Mouse (Mus musculus) thymus, adult 2 months (tissue): ENCODE results near the gene Ccdc36. TPM values are rescaled to one million over a fixed set of nuclear protein-coding genes. Genes with fewer than 3 reads are reported as not detected.

ENCODE experiments used
- DNase-seq: peaks from one replicate; pipeline ENCODE4 v3.0.0; 2021
- H3K27ac ChIP-seq: fragments of 200-500 bp; 2 replicates; pipeline ENCODE4 v1.5.1; 2012; ENCODE audit warnings: low read length, control low read depth; ENCODE audit not compliant: control insufficient read depth, insufficient read depth
- H3K27me3 ChIP-seq: fragments of 200-500 bp; 2 replicates; pipeline ENCODE4 v1.6.1; 2012; ENCODE audit warnings: mild to moderate bottlenecking, low read length, moderate library complexity, mixed read lengths; ENCODE audit not compliant: control insufficient read depth, insufficient read depth
- H3K36me3 ChIP-seq: fragments of 200-500 bp; 2 replicates; pipeline ENCODE4 v1.6.1; 2012; ENCODE audit warnings: mild to moderate bottlenecking, low read length, moderate library complexity; ENCODE audit not compliant: control insufficient read depth, insufficient read depth
- H3K4me1 ChIP-seq: fragments of 200-500 bp; replicated peaks from 2 replicates; pipeline ENCODE4 v1.6.1; 2012; ENCODE audit warnings: low read length; ENCODE audit not compliant: control insufficient read depth, insufficient read depth
- H3K4me3 ChIP-seq: fragments of 200-500 bp; 2 replicates; pipeline ENCODE4 v1.5.1; 2012; ENCODE audit warnings: mild to moderate bottlenecking, low read length, control low read depth, moderate library complexity; ENCODE audit not compliant: control insufficient read depth, insufficient read depth
- CTCF ChIP-seq: fragments of 200-500 bp; IDR thresholded peaks from 2 replicates; pipeline ENCODE4 v1.5.1; 2012; ENCODE audit warnings: mild to moderate bottlenecking, control low read depth, low read length, moderate library complexity, borderline replicate concordance; ENCODE audit not compliant: control insufficient read depth, poor library complexity, insufficient read depth; ENCODE audit errors: extremely low read depth
- POLR2A ChIP-seq: fragments of 200-500 bp; IDR thresholded peaks from 2 replicates; pipeline ENCODE4 v1.6.1; 2012; ENCODE audit warnings: mild to moderate bottlenecking, low read length, control low read depth, moderate library complexity; ENCODE audit not compliant: control insufficient read depth, poor library complexity, insufficient read depth; ENCODE audit errors: extremely low read depth
- WGBS: fragments of 180-500 bp; shearing (Covaris S2); methylation state at CpG from one replicate; pipeline ENCODE4 v1.1.7; 2018; 5-methylcytosine and 5-hydroxymethylcytosine counted together
- polyA plus RNA-seq: library from polyadenylated mRNA; depleted of rRNA; stranded (reverse); fragments of >200 nt; gene quantifications from 2 replicates; pipeline ENCODE4 v1.2.3, GENCODE M21; 2012; rRNA removed

Gene Ccdc36
- polyA plus RNA-seq, 1 experiment: 0.12 TPM

GRCm38 (mm10) chr9:108386816-108387215, 41.5 kb downstream of the Ccdc36 start:
- TF ChIP-seq POLR2A (no peak), CTCF (no peak)
- Histone ChIP-seq H3K27ac (no peak overlapping the region), H3K27me3 (no peaks in the 10 kb centered on the region), H3K36me3 (peaks cover 88% of the 10 kb centered on the region), H3K4me1 (no peaks in the 10 kb centered on the region), H3K4me3 (no peak overlapping the region)
- 92% methylated on average over 4 of the region's 4 CpGs for WGBS
- no peak for DNase-seq

- TF ChIP-seq CTCF (no peak), POLR2A (no peak)
- Histone ChIP-seq H3K4me1 (no peaks in the 10 kb centered on the region), H3K27me3 (no peaks in the 10 kb centered on the region), H3K4me3 (no peak overlapping the region), H3K36me3 (peaks cover 92% of the 10 kb centered on the region), H3K27ac (no peak overlapping the region)
- no peak for DNase-seq
- WGBS: 96% methylated on average over 7 of the region's 7 CpGs
These were observed 43.3 kb downstream of the Ccdc36 start for GRCm38 (mm10) chr9:108385006-108385405.

- no peak overlapping the region for H3K4me3 ChIP-seq
- H3K27ac ChIP-seq: no peak overlapping the region
- no peak for DNase-seq
- WGBS: 96% methylated on average over 9 of the region's 9 CpGs
- H3K36me3 ChIP-seq: peaks cover 80% of the 10 kb centered on the region
- H3K4me1 ChIP-seq: no peaks in the 10 kb centered on the region
- H3K27me3 ChIP-seq: no peaks in the 10 kb centered on the region
- TF ChIP-seq CTCF (no peak), POLR2A (no peak)
These were observed 46.9 kb downstream of the Ccdc36 start for GRCm38 (mm10) chr9:108381382-108381781.

GRCm38 (mm10) chr9:108379294-108379693, 49.0 kb downstream of the Ccdc36 start:
- WGBS: 97% methylated on average over 4 of the region's 4 CpGs
- H3K27ac ChIP-seq: no peak overlapping the region
- H3K36me3 ChIP-seq: peaks cover 73% of the 10 kb centered on the region

GRCm38 (mm10) chr9:108378736-108379135, 49.5 kb downstream of the Ccdc36 start:
- WGBS: 97% methylated on average over 5 of the region's 5 CpGs
- peaks cover 73% of the 10 kb centered on the region for H3K36me3 ChIP-seq
- TF ChIP-seq POLR2A (no peak), CTCF (no peak)
- H3K4me3 ChIP-seq: no peak overlapping the region
- H3K27me3 ChIP-seq: no peaks in the 10 kb centered on the region
- no peaks in the 10 kb centered on the region for H3K4me1 ChIP-seq
- no peak overlapping the region for H3K27ac ChIP-seq
- DNase-seq: no peak

More at GRCm38 (mm10) chr9:108379294-108379693, 49.0 kb downstream of the Ccdc36 start:
- no peaks in the 10 kb centered on the region for H3K4me1 ChIP-seq
- no peak for TF ChIP-seq POLR2A
- TF ChIP-seq CTCF: no peak
- no peaks in the 10 kb centered on the region for H3K27me3 ChIP-seq
- H3K4me3 ChIP-seq: no peak overlapping the region
- no peak for DNase-seq

GRCm38 (mm10) chr9:108378234-108378633, 50.0 kb downstream of the Ccdc36 start:
- WGBS: 95% methylated on average over 9 of the region's 9 CpGs
- no peak overlapping the region for H3K4me3 ChIP-seq
- no peak for DNase-seq
- H3K27ac ChIP-seq: no peak overlapping the region
- no peaks in the 10 kb centered on the region for H3K4me1 ChIP-seq
- TF ChIP-seq POLR2A: no peak
- no peak for TF ChIP-seq CTCF
- H3K36me3 ChIP-seq: peaks cover 73% of the 10 kb centered on the region
- H3K27me3 ChIP-seq: no peaks in the 10 kb centered on the region

Other genes with a start within 250 kb of the Ccdc36 start
- gene Bsn, start 238.1 kb downstream of the Ccdc36 start, polyA plus RNA-seq: 2.6 and 4.3 TPM in 2 replicates
- gene Dag1, start 164.5 kb downstream of the Ccdc36 start, polyA plus RNA-seq: 25.4 and 27.0 TPM in 2 replicates
- 9.0 and 9.2 TPM in 2 replicates for gene Nicn1, start 138.1 kb downstream of the Ccdc36 start, polyA plus RNA-seq
- gene Amt, start 131.6 kb downstream of the Ccdc36 start, polyA plus RNA-seq: 3.2 and 4.4 TPM in 2 replicates
- gene Rhoa, start 122.4 kb downstream of the Ccdc36 start, polyA plus RNA-seq: 148 and 178 TPM in 2 replicates
- 31.1 and 43.4 TPM in 2 replicates for gene Tcta, start 122.3 kb downstream of the Ccdc36 start, polyA plus RNA-seq
- gene Gpx1, start 89.6 kb downstream of the Ccdc36 start, polyA plus RNA-seq: 800 and 899 TPM in 2 replicates
- gene Usp4, start 80.6 kb downstream of the Ccdc36 start, polyA plus RNA-seq: 100 and 104 TPM in 2 replicates
- gene 1700102P08Rik, start 35.7 kb downstream of the Ccdc36 start, polyA plus RNA-seq: 0.70 and 1.9 TPM in 2 replicates
- not detected in 2 replicates for gene BC048562, start 8.0 kb upstream of the Ccdc36 start, polyA plus RNA-seq
- 39.6 and 40.2 TPM in 2 replicates for gene Ccdc71, start 32.0 kb upstream of the Ccdc36 start, polyA plus RNA-seq
- gene Klhdc8b, start 33.1 kb upstream of the Ccdc36 start, polyA plus RNA-seq: 16.9 and 21.0 TPM in 2 replicates
- 16.1 and 33.7 TPM in 2 replicates for gene Lamb2, start 51.3 kb upstream of the Ccdc36 start, polyA plus RNA-seq
- gene Usp19, start 62.1 kb upstream of the Ccdc36 start, polyA plus RNA-seq: 318 and 335 TPM in 2 replicates
- gene Qars, start 79.2 kb upstream of the Ccdc36 start, polyA plus RNA-seq: 376 and 382 TPM in 2 replicates
- 200 and 225 TPM in 2 replicates for gene Qrich1, start 88.3 kb upstream of the Ccdc36 start, polyA plus RNA-seq
- 160 and 200 TPM in 2 replicates for gene Impdh2, start 131.8 kb upstream of the Ccdc36 start, polyA plus RNA-seq
- 65.5 and 74.2 TPM in 2 replicates for gene Ndufaf3, start 138.9 kb upstream of the Ccdc36 start, polyA plus RNA-seq
- 418 and 504 TPM in 2 replicates for gene Dalrd3, start 141.4 kb upstream of the Ccdc36 start, polyA plus RNA-seq
- gene Wdr6, start 150.3 kb upstream of the Ccdc36 start, polyA plus RNA-seq: 106 and 112 TPM in 2 replicates
- gene P4htm, start 169.2 kb upstream of the Ccdc36 start, polyA plus RNA-seq: 6.6 and 10.5 TPM in 2 replicates
- 56.0 and 63.0 TPM in 2 replicates for gene Arih2, start 220.9 kb upstream of the Ccdc36 start, polyA plus RNA-seq
- 19.8 and 24.7 TPM in 2 replicates for gene Slc25a20, start 233.6 kb upstream of the Ccdc36 start, polyA plus RNA-seq